Mouse (Mus musculus) hindbrain, embryonic 16.5 days (tissue): Measurements from ENCODE around the gene Gm11568. TPM values are rescaled to one million over a fixed set of nuclear protein-coding genes. Genes with fewer than 3 reads are reported as not detected.
"Not testable (repeated sequence)": the region's sequence is repeated elsewhere in the genome, so short reads cannot be mapped to it uniquely, and the experiment has no call there.

Source experiments
- ATAC-seq: fragments of 200-750 bp; cut with Nextera tagmentation; 2 replicates; pipeline ENCODE4 v1.8.0; 2017; ENCODE audit warnings: moderate TSS enrichment, moderate library complexity
- H3K27ac ChIP-seq: fragments of 300-500 bp; sonication (generic); 2 replicates; pipeline ENCODE4 v1.5.1; 2014; ENCODE audit warnings: low read depth, mild to moderate bottlenecking, control low read depth, low read length, moderate library complexity
- H3K27me3 ChIP-seq: fragments of 300-500 bp; sonication (generic); replicated peaks from 2 replicates; pipeline ENCODE4 v1.6.1; 2014; ENCODE audit warnings: low read length; ENCODE audit not compliant: control insufficient read depth, insufficient read depth
- H3K36me3 ChIP-seq: fragments of 300-500 bp; sonication (generic); 2 replicates; pipeline ENCODE4 v1.6.1; 2014; ENCODE audit warnings: mild to moderate bottlenecking, low read length, moderate library complexity, mixed read lengths; ENCODE audit not compliant: control insufficient read depth, insufficient read depth
- H3K4me1 ChIP-seq: fragments of 300-500 bp; sonication (generic); 2 replicates; pipeline ENCODE4 v1.6.1; 2014; ENCODE audit warnings: low read depth, low read length; ENCODE audit not compliant: control insufficient read depth, insufficient read depth
- H3K4me2 ChIP-seq: fragments of 300-500 bp; sonication (generic); 2 replicates; pipeline ENCODE4 v1.6.1; 2014; ENCODE audit warnings: mild to moderate bottlenecking, low read length, control low read depth, moderate library complexity
- H3K4me3 ChIP-seq: fragments of 300-500 bp; sonication (generic); 2 replicates; pipeline ENCODE4 v1.5.1; 2014; ENCODE audit warnings: mild to moderate bottlenecking, low read length, control low read depth, moderate library complexity
- H3K9ac ChIP-seq: fragments of 300-500 bp; sonication (generic); 2 replicates; pipeline ENCODE4 v1.6.1; 2014; ENCODE audit warnings: low read depth, mild to moderate bottlenecking, control low read depth, low read length, moderate library complexity
- H3K9me3 ChIP-seq: fragments of 300-500 bp; sonication (generic); 2 replicates; pipeline ENCODE4 v1.6.1; 2014; ENCODE audit warnings: mild to moderate bottlenecking, low read length, moderate library complexity; ENCODE audit not compliant: control insufficient read depth
- WGBS: fragments of 180-500 bp; shearing (Covaris S2); extraction: QIAGEN DNeasy Blood & Tissue Kit; methylation state at CpG from one replicate; pipeline ENCODE4 v1.1.7; 2014; 5-methylcytosine and 5-hydroxymethylcytosine counted together
- polyA plus RNA-seq: library from polyadenylated mRNA; unstranded; fragments of >200 nt; fragmentation: Nextera tagmentation; extraction: Ambion mirVana; gene quantifications from 2 replicates; pipeline ENCODE4 v1.2.1, GENCODE M21; 2015

The Gm11568 gene
- polyA plus RNA-seq, 1 experiment from 2014 or later = not detected

DNA sequence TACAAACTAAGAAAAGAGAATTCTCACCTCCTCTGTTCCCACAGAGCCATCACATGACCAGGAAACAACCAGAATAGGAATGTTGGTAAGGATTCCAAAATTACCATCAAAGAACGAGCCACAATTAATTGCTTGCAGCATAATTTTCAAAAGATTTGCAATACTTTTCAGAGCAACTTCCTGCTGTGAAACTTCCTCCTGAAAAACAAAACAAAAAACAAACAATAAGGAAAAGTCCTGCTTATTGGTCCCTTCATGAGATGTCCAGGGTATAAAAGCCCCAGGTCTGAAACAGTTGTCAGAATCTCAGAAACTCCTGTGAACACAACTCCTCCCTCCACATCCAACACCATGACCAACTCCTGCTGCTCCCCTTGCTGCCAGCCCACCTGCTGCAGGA, 15.4 kb downstream of the Gm11568 start, which contains the start of gene Krtap9-1:
Krtap9-1 (plus strand) TSS at position 301 of the 400 bp plus-strand sequence.
- H3K9ac ChIP-seq, H3K27ac ChIP-seq, H3K27me3 ChIP-seq, H3K9me3 ChIP-seq, H3K36me3 ChIP-seq, ATAC-seq, H3K4me2 ChIP-seq, H3K4me1 ChIP-seq, H3K4me3 ChIP-seq: not testable (repeated sequence)
- 75% methylated on average over 1 of the region's 1 CpGs for WGBS

DNA sequence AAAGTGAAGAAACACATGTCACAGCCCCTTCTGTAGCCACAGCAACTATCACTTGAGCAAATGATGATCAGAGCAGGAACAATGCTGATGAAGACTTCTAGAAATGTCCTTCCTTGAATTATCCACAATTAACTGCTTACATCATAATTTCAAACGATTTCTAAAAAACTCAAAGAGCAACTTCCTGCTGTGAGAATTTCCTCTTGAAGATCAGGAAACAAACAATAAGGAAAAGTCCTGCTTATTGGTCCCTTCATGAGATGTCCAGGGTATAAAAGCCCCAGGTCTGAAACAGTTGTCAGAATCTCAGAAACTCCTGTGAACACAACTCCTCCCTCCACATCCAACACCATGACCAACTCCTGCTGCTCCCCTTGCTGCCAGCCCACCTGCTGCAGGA, 21.2 kb downstream of the Gm11568 start, which contains the start of gene Gm11567:
Gm11567 (plus strand) TSS at position 301 of the 400 bp plus-strand sequence.
- not testable (repeated sequence) for H3K9me3 ChIP-seq, H3K9ac ChIP-seq, H3K27me3 ChIP-seq, H3K4me1 ChIP-seq, H3K4me2 ChIP-seq, H3K36me3 ChIP-seq, H3K27ac ChIP-seq, ATAC-seq, H3K4me3 ChIP-seq
- WGBS = 49% methylated on average over 1 of the region's 1 CpGs

GRCm38 (mm10) chr11:99907620-99908019, 49.9 kb downstream of the Gm11568 start, which contains the start of gene Krtap31-1:
Gene Krtap31-1, plus strand, starts transcription at chr11:99907920.
- no peak within 1 kb of the TSS for H3K4me2 ChIP-seq
- H3K4me1 ChIP-seq = no peaks in the 10 kb centered on the region
- H3K27ac ChIP-seq = no peak within 1 kb of the TSS
- H3K27me3 ChIP-seq = no peaks in the 10 kb centered on the region
- H3K4me3 ChIP-seq = no peak within 1 kb of the TSS
- no peak for ATAC-seq
- no peaks in the 10 kb centered on the region for H3K36me3 ChIP-seq
- H3K9me3 ChIP-seq = no peaks in the 10 kb centered on the region
- 90% methylated on average over 2 of the region's 2 CpGs for WGBS
- no peak within 1 kb of the TSS for H3K9ac ChIP-seq

Other genes starting within 250 kb of the Gm11568 start
- gene Gm11937, start 247.7 kb upstream of the Gm11568 start, polyA plus RNA-seq = not detected in 2 replicates
- gene Krtap2-4, start 243.1 kb upstream of the Gm11568 start, polyA plus RNA-seq = not detected in 2 replicates
- not detected in 2 replicates for gene Gm11562, start 237.5 kb upstream of the Gm11568 start, polyA plus RNA-seq
- gene Krtap4-1, start 229.7 kb upstream of the Gm11568 start, polyA plus RNA-seq = not detected in 2 replicates
- gene Krtap4-2, start 222.8 kb upstream of the Gm11568 start, polyA plus RNA-seq = not detected in 2 replicates
- gene Krtap4-7, start 213.8 kb upstream of the Gm11568 start, polyA plus RNA-seq = not detected in 2 replicates
- gene Gm11555, start 207.7 kb upstream of the Gm11568 start, polyA plus RNA-seq = not detected in 2 replicates
- not detected in 2 replicates for gene Gm11563, start 199.0 kb upstream of the Gm11568 start, polyA plus RNA-seq
- not detected in 2 replicates for gene Krtap4-6, start 192.0 kb upstream of the Gm11568 start, polyA plus RNA-seq
- not detected in 2 replicates for gene Gm14190, start 167.2 kb upstream of the Gm11568 start, polyA plus RNA-seq
- gene Gm14180, start 123.6 kb upstream of the Gm11568 start, polyA plus RNA-seq = not detected in 2 replicates
- not detected in 2 replicates for gene Gm11595, start 85.0 kb upstream of the Gm11568 start, polyA plus RNA-seq
- not detected in 2 replicates for gene Krtap4-8, start 77.2 kb upstream of the Gm11568 start, polyA plus RNA-seq
- not detected in 2 replicates for gene Krtap4-9, start 72.7 kb upstream of the Gm11568 start, polyA plus RNA-seq
- not detected in 2 replicates for gene Gm11596, start 64.5 kb upstream of the Gm11568 start, polyA plus RNA-seq
- gene Gm11569, start 59.0 kb upstream of the Gm11568 start, polyA plus RNA-seq = not detected in 2 replicates
- not detected in 2 replicates for gene Gm11554, start 53.5 kb upstream of the Gm11568 start, polyA plus RNA-seq
- gene Krtap4-13, start 48.0 kb upstream of the Gm11568 start, polyA plus RNA-seq = not detected in 2 replicates
- not detected in 2 replicates for gene Gm11564, start 42.3 kb upstream of the Gm11568 start, polyA plus RNA-seq
- not detected in 2 replicates for gene 2300003K06Rik, start 19.9 kb upstream of the Gm11568 start, polyA plus RNA-seq
- not detected in 2 replicates for gene Krtap4-16, start 6.3 kb upstream of the Gm11568 start, polyA plus RNA-seq
- gene Gm11559, start 6.6 kb downstream of the Gm11568 start, polyA plus RNA-seq = not detected in 2 replicates
- not detected in 2 replicates for gene Krtap9-1, start 15.5 kb downstream of the Gm11568 start, polyA plus RNA-seq
- not detected in 2 replicates for gene Gm11567, start 21.3 kb downstream of the Gm11568 start, polyA plus RNA-seq
- gene Krtap31-1, start 50.0 kb downstream of the Gm11568 start, polyA plus RNA-seq = not detected in 2 replicates
- not detected in 2 replicates for gene Gm11565, start 56.8 kb downstream of the Gm11568 start, polyA plus RNA-seq
- gene Krtap31-2, start 78.4 kb downstream of the Gm11568 start, polyA plus RNA-seq = not detected in 2 replicates
- gene Krtap9-5, start 90.6 kb downstream of the Gm11568 start, polyA plus RNA-seq = not detected in 2 replicates
- not detected in 2 replicates for gene Krtap29-1, start 121.1 kb downstream of the Gm11568 start, polyA plus RNA-seq
- gene Krtap16-1, start 128.7 kb downstream of the Gm11568 start, polyA plus RNA-seq = 0.15 TPM in 1 of 2 replicates, not detected in the other
- 1.1 and 1.7 TPM in 2 replicates for gene Krtap17-1, start 136.1 kb downstream of the Gm11568 start, polyA plus RNA-seq
- gene Krt33a, start 158.3 kb downstream of the Gm11568 start, polyA plus RNA-seq = not detected in 2 replicates
- gene Krt33b, start 172.0 kb downstream of the Gm11568 start, polyA plus RNA-seq = 0.12 and 0.13 TPM in 2 replicates
- not detected in 2 replicates for gene Krt34, start 183.6 kb downstream of the Gm11568 start, polyA plus RNA-seq
- not detected in 2 replicates for gene Krt31, start 192.6 kb downstream of the Gm11568 start, polyA plus RNA-seq
- gene Krt32, start 230.3 kb downstream of the Gm11568 start, polyA plus RNA-seq = not detected in 2 replicates
- not detected in 2 replicates for gene Krt35, start 238.3 kb downstream of the Gm11568 start, polyA plus RNA-seq
- not detected in 2 replicates for gene Krt36, start 247.7 kb downstream of the Gm11568 start, polyA plus RNA-seq